Mouse (Mus musculus): Measurements from ENCODE around the gene Mex3d.
"Not testable (repeated sequence)": the region's sequence is repeated elsewhere in the genome, so short reads cannot be mapped to it uniquely, and the experiment has no call there.

Gene Mex3d

GRCm38 (mm10) chr10:80356001-80356682 is 31.3 kb downstream of the Mex3d start, which contains the start of gene Plk5:
Plk5 (plus strand) TSS chr10:80356459.
- peak; percentile 80 for DNase-seq (ENCODE audit: low read depth, low spot score)

DNA sequence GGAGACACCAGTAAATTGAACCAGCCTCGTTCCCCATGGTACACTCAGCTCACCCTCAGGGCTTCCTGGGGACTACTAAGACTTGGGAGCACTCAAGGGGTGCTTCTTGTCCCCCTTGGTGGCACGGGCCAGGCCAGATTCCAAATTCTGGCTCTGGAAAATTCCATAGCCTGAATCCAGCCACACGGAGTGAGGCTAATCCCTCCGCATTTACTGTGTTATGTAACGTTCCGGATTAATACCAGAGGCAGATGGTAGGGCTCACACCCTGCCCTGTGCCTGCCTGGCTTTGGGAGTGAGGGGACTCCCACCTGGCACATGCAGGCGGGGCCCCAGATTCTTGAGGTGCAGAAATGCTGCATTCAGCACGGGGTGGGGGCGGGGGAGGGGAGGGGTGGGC is 32.0 kb downstream of the Mex3d start:
- peak; percentile 91 for DNase-seq (ENCODE audit: low read depth, low spot score)

- no peak for DNase-seq (ENCODE audit: low read depth, low spot score)
Observed at GRCm38 (mm10) chr10:80352727-80353126, 34.7 kb downstream of the Mex3d start.

- no peak for DNase-seq (ENCODE audit: low read depth, low spot score)
Observed at GRCm38 (mm10) chr10:80351896-80352295, 35.6 kb downstream of the Mex3d start.

DNA sequence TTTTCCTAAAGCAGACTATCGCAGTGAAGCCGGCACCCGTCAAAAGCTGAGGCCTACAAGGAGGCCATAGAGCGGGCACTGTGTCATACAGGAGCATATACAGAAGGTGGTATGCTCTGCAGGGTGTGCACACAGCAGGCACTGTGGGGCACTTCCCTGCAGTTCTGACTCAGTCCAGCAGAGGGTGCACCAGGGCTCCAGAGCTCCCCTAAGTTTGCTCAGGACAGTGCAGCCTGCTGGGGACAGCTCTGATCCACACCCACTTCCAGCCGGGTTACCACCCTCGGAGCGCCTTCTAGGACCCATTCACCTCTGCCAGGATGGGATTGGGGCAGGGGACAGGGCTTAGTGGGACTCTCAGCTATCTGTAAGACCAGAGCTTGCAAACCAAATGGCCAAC is 37.2 kb downstream of the Mex3d start:
- peak; percentile 85 for DNase-seq (ENCODE audit: low read depth, low spot score)

DNA sequence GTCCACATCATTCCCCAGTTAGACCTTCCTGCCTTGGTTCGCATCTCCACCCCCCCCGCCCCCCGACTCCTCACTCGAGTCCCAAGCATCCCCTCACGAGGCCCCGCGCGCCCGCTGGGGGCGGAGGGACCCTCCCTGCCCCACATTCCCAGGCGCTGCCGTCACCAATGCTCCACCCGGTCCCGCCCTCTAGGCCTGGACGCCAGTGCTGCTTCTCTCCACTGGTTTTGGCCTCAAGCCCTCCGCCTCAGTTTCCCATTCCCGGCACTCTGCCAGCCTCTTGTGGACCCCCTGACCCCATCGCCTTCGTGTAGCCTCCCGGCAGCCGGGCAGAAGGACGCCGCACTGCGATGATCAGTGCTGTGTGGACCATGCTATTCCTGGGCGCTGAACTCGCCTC is 38.5 kb downstream of the Mex3d start:
- DNase-seq (ENCODE audit: low read depth, low spot score), result no peak

GRCm38 (mm10) chr10:80348244-80348781 is 39.1 kb downstream of the Mex3d start, which contains the start of gene Adamtsl5:
Adamtsl5 (minus strand) TSS chr10:80348412.
- DNase-seq (ENCODE audit: low read depth, low spot score), result peak; percentile 46

DNA sequence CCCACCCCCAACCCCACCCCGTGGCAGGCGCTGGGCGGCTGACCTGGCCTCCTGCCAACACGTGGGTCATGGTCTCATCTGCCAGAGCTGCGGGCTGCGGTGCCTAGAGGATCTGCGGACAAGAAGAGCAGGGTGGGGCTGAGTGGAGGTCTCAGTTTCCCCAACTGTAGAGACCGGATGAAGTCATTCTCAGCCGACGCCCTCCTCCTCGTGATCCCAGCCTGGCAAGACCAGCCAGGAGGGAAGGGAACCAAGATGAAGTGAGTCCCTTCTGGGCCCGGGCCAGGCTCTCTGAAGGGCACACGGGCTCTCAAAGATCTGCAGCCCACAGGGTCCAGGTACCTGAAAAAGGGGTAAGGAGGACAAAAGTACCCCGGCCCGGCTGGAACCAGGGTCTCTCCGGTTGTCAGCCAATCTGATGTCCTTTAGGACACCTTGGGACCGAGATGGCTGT is 39.9 kb downstream of the Mex3d start:
- DNase-seq (ENCODE audit: low read depth, low spot score), result no peak

GRCm38 (mm10) chr10:80345929-80346328 is 41.5 kb downstream of the Mex3d start:
- DNase-seq (ENCODE audit: low read depth, low spot score), result not testable (repeated sequence)

DNA sequence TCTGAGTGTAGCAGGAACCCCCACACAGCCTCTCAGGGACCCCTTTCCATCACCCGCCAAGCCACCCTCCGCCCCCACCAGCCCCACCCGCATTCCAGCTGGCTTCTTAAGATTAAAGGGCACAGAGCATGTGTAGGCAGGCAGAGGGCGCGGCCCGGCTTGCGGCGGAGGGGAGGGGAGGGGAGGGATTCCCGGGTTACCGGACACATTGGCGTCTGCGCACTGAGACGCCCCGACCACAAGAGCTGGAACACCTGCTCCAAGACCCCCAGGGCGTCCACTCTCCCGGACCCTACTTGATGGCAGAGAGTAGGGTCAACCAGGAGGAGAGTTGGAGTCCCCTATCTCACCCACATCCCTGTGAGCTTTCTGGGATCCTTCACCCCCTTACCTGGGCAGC is 42.3 kb downstream of the Mex3d start:
- DNase-seq (ENCODE audit: low read depth, low spot score), result no peak

DNA sequence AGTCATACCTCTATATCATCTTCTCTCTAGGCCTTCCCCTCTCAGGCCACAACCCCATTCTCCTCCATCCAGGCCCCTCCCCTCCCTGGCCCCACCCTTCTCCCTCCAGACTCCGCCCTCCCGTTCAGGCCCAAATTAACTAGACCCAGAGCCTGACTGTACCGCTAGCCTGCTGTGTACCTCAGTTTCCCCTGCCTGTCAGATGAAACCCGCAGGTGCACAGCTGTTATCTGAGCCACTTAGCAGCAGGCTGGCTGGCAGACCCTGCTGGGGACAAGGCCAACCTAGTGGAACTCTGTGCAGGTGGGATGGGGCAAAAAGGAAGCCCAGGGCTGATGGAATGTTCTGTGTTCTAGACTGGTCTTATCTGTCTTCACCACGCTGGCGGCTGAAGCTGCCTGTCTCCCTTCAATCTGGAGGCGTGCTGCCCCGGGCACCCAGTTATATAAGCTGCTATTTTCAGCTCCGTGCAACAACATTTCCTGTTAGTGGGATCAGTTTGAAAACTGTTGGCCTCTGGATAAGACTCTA is 43.3 kb downstream of the Mex3d start:
- peak; percentile 69 for DNase-seq (ENCODE audit: low read depth, low spot score)

- no peak for DNase-seq (ENCODE audit: low read depth, low spot score)
Observed at GRCm38 (mm10) chr10:80343425-80343895, 44.0 kb downstream of the Mex3d start.

- peak; percentile 79 for DNase-seq (ENCODE audit: low read depth, low spot score)
Observed at GRCm38 (mm10) chr10:80342749-80343424, 44.6 kb downstream of the Mex3d start.

DNA sequence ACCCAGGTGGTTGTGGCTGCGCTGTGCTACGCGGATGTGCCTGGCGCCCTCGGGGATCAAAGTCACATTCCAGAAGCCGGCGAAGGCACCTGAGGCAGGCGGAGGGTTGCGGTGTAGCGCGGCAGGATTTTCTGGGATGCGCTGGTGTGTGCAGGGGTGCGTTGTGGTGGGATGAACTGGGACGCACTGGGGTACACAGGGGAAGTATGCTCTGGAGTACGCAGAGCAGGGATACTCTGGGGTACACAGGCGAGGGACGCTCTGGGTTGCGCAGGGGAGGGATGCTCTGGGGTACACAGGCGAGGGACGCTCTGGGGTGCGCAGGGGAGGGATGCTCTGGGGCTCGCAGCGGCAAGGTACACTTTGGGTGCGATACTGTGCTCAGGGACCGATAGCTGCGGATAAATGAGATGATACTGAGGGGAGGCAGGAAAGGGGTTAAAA is 45.1 kb downstream of the Mex3d start:
- DNase-seq (ENCODE audit: low read depth, low spot score), result no peak

DNA sequence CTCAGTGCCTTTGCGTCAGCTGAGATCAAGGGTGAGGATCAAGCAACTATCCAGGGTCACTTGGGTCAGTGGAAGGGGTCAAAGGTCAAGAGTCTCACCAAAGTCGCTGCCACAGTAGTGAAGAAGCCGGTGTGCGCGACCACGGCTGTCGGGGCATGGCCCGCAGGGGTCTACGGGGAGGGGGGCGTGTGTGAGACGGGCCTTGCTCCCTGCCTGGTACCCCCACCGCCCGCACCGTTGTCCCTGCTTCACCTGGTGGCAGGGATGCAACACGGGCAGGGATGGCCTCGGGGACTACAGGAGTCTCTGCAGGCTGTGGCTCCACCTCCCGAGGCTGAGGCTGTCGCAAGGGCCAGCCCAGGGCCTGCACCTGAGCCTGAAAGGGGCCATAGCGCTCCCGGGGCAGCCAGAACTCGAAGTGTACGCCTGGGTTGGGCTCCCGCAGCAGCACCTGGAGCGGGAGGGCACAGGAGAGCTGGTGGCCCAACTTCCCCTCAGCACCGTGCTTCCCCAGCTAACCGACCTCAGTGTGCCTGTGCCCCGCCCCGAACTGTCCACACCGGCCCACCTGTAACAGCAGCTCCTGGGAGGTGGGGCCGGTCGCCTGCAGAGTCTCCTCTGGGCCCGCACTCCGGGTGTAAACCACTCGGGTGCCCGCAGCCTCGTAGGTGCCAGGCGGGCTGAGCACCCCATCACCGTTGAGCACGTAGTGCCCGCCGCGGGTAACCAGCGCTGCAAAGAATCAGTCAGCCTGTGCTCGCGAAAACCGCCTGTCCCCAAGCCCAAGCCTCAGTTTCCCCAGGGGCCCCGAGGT is 45.8 kb downstream of the Mex3d start:
- DNase-seq (ENCODE audit: low read depth, low spot score), result no peak

DNA sequence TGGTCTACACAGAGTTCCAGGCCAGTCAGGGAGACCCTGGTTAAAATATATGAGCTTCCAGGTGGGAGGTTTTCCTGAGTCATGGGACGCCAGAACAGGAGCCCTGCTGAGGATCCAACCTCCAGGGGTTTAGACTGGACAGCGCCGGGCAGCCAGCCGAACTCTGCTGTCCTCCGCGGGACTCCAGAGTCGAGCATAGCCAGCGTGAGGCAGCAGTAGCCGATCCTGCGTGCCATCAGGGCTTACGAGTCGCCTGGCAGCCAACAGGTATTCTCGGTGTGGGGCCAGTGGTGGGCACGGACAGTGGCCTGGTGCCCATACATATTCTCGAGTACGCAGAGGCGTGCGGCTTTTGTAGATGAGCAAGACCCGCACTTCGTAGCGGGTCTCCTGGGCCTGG is 46.4 kb downstream of the Mex3d start:
- DNase-seq (ENCODE audit: low read depth, low spot score), result no peak

DNA sequence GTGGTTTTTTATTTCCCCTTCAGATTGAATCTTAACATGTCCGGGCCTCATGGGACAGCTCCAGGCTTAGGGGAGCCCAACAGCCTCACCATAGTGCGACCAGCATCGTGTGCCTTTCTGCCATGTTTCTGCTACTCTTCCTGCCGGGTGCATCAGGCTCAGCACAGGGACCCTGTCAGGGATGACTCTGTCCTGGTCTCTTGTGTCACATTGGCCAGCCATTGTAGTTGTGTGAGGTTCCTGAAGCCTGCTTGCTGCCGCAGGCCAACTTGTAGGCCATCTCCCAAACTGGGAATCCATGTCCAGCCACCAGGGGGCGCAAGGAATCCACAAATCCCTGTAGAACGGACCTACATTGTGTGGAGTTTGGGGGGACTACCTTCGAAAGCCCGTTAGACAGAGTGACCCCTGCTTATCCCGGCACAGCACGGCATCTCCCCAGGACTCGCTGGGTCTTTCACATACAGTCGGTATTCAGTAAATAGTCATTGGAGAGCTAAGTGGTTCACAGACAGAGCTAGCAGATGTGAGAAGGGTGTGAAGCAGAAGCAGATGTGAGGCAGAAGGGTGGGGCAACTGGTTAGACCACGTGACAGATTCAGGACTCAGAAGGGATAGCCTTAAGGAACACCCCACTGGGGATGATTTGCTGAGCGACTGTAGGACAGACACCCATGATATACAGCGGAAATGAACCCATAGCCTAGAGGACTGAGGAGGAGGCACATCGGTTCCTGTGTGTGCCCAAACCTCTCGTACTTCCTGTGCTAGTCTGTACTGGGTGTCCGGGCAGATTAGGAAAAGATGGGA is 47.3 kb downstream of the Mex3d start:
- DNase-seq (ENCODE audit: low read depth, low spot score), result peak; percentile 94

- no peak for DNase-seq (ENCODE audit: low read depth, low spot score)
Observed at GRCm38 (mm10) chr10:80336263-80336662, 51.2 kb downstream of the Mex3d start.

DNA sequence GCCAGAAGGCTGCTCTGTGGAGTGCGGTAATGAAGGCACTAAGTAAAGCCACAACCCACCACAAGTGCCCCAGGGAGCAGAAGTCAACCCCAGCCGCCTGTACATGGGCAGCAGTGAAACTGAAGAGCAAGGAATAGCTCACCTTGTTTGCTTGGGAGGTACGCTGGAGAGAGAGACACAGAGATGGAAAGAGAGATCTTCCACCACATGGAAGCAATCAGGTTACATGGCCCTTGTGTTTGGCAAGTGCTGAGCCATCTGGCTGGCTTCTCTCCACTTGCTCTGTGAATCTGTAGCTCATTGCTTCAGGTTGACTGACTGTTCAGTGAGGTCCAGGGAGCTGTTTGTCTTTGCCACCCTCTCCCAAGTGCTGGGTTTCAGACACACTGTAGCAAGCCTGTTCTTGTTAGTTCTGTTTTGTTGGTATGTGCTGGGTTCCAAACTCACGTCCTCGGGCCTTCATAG is 54.9 kb downstream of the Mex3d start:
- DNase-seq (ENCODE audit: low read depth, low spot score), result peak; percentile 93
